Mouse (Mus musculus) cerebellum, adult 2 months (tissue): ENCODE measurements around the gene Mt3. TPM values are rescaled to one million over a fixed set of nuclear protein-coding genes. Genes with fewer than 3 reads are reported as not detected.
A peak's percentile ranks its signal among the peaks of the same experiment; 100 is the strongest.

Experiments used
- DNase-seq, 2 experiments: peaks; one replicate each; pipeline ENCODE4 v3.0.0; 2021
- H3K27ac ChIP-seq: fragments of 200-500 bp; 2 replicates; pipeline ENCODE4 v1.5.1; 2012; ENCODE audit warnings: low read length, control low read depth, inconsistent platforms; ENCODE audit not compliant: insufficient read depth
- H3K27me3 ChIP-seq: fragments of 200-500 bp; 2 replicates; pipeline ENCODE4 v1.6.1; 2012; ENCODE audit warnings: inconsistent platforms, mild to moderate bottlenecking, low read length, moderate library complexity; ENCODE audit not compliant: control insufficient read depth, insufficient read depth
- H3K4me1 ChIP-seq: fragments of 200-500 bp; 2 replicates; pipeline ENCODE4 v1.6.1; 2011; ENCODE audit warnings: low read length; ENCODE audit not compliant: control insufficient read depth, insufficient read depth
- H3K4me3 ChIP-seq: fragments of 200-500 bp; replicated peaks from 2 replicates; pipeline ENCODE3; 2011; ENCODE audit warnings: mild to moderate bottlenecking, low read depth, low read length, control low read depth; ENCODE audit not compliant: insufficient read depth
- CTCF ChIP-seq: fragments of 200-500 bp; IDR thresholded peaks from 2 replicates; pipeline ENCODE4 v1.5.1; 2011; ENCODE audit warnings: low read depth, mild to moderate bottlenecking, control low read depth, low read length, moderate library complexity, borderline replicate concordance; ENCODE audit not compliant: insufficient read depth
- POLR2A ChIP-seq: fragments of 200-500 bp; IDR thresholded peaks from 2 replicates; pipeline ENCODE4 v1.6.1; 2011; ENCODE audit warnings: low read length, control low read depth, borderline replicate concordance; ENCODE audit not compliant: insufficient read depth
- WGBS: fragments of 180-500 bp; shearing (Covaris S2); methylation state at CpG from one replicate; pipeline ENCODE4 v1.1.7; 2018; 5-methylcytosine and 5-hydroxymethylcytosine counted together
- polyA plus RNA-seq: library from polyadenylated mRNA; depleted of rRNA; stranded (reverse); fragments of >200 nt; gene quantifications from 2 replicates; pipeline ENCODE4 v1.2.3, GENCODE M21; 2012; rRNA removed

The Mt3 gene
- polyA plus RNA-seq, 1 experiment, result 1,416 TPM

DNA sequence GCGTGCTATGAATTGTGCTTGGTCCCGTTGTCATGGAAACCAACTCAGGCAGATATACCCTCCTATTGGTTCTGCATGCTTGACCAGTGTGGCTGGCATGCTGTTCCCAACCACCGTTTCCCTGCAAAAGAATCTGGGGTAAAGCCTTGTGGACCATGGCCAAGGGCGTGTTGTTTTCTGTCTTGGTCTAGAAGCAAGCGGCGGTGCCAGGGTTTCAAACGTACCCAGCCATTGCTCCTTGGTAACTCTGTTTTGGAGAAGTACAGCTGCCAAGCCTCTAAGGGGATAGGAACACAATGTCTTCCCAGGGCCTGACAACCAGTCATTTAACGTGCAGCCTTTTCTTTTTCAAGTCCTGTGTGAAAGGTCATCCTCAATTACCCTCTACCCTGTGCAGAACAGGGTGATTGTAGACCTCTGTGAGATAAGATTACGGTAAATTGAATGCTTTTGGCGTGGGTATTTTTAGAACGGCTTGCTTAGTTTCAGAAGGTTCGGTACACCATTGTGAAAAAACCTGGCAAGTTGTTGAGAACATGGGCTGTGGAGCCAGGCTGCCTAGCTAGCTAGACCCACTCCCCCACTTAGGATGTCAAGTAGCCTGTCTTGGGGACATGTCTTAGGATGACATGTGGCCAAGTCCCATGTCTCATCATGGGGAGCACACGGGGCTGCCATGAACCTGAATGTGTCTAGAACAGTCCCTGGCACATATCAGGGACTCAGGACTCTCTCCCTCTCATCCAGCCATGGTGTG lies 37.0 kb downstream of the Mt3 start:
- H3K27me3 ChIP-seq, result no peaks in the 10 kb centered on the region
- no peak for TF ChIP-seq POLR2A
- TF ChIP-seq CTCF, result no peak
- no peaks in the 10 kb centered on the region for H3K4me1 ChIP-seq
- DNase-seq, result peak in 1 of 2 experiments; percentile 56
- 41% methylated on average over 13 of the region's 13 CpGs for WGBS
- no peak overlapping the region for H3K27ac ChIP-seq
- H3K4me3 ChIP-seq, result no peak overlapping the region

DNA sequence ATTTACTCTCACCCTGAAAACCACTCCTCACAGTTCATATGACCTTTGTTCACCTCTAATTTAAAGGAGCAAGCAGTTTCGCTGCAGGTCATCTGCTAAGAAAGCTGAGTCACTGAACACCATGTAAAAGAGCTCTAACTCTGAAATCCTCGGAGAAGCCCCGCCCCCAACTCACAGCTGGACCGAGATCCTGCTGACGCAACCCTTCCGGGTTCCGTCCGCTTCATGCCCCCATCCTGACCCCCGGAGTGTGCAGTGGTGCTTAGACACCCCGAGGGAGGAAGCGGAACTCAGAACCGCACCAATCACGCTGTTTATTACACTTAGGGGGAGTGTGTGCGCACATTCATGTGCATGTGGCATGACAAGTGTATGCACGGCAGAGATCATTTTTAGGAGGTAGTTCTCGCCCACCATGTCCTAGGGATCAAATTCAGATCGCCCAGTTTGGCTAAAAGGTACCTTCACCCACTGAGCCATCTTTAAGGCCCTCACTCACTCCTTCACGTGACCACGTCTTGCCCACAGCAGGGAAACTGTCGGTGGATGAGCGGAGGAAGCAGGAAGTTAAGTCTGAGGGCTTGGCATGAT lies 38.8 kb downstream of the Mt3 start:
- WGBS, result 36% methylated on average over 21 of the region's 21 CpGs

DNA sequence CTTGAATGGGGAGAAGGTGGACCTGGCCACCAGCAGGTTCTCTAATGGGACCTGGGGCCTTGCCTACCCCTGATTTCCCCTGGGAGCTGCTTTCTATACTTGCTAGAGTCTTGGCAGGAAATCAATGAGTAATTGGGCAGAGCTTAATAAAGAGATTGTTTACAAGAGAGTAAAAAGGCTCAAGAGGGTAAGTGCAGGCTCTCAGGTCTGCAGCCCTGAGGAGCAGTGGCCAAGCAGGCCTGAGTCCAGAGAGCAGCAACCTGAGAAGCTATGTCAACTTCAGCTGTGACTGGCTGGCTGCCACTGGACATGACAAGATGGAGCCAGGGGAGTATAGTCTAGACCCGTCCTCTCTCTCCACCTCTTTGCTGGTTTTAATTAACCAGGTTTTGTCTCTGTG lies 40.5 kb downstream of the Mt3 start:
- DNase-seq, result no peak
- no peaks in the 10 kb centered on the region for H3K4me1 ChIP-seq
- no peak overlapping the region for H3K27ac ChIP-seq
- no peak overlapping the region for H3K4me3 ChIP-seq
- 50% methylated on average over 1 of the region's 1 CpGs for WGBS
- H3K27me3 ChIP-seq, result no peaks in the 10 kb centered on the region
- no peak for TF ChIP-seq CTCF

More for the DNA sequence above, 38.8 kb downstream of the Mt3 start:
- no peak overlapping the region for H3K27ac ChIP-seq
- no peak overlapping the region for H3K4me3 ChIP-seq
- TF ChIP-seq CTCF (no peak), POLR2A (no peak)
- DNase-seq, result no peak
- no peaks in the 10 kb centered on the region for H3K27me3 ChIP-seq
- H3K4me1 ChIP-seq, result no peaks in the 10 kb centered on the region

DNA sequence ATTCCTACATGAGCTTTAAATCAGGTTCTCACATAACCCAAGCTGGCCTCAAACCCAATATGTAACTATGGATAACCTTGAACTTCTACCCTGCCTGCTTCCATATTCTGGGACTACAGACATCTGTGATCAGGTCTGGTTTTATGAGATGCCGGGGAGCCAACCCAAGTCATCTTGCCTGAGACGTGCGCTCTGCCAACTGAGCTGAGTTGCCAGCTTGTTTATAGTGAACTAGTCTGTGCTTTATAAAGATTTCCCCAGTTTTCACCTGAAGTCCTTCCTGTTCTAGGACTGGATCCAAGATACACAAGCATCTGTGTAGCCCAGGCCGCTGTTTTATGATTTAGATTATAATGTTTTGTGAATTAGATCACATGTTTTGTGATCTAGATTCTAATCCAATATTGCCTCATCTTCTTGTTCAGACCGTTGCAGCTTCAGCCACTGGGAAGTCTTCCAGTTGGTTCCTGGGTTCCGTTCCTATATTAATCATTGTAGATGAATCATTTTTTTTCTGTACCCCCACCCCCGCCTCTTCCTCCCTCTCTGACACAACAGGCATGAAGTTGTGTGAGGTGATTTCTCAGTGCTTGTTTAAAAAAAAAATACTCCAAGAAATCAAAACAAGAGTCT lies 42.3 kb downstream of the Mt3 start:
- TF ChIP-seq CTCF (no peak), POLR2A (no peak)
- no peaks in the 10 kb centered on the region for H3K4me1 ChIP-seq
- no peak overlapping the region for H3K4me3 ChIP-seq
- DNase-seq, result no peak
- WGBS, result 75% methylated on average over 7 of the region's 7 CpGs
- H3K27ac ChIP-seq, result no peak overlapping the region
- H3K27me3 ChIP-seq, result no peaks in the 10 kb centered on the region

DNA sequence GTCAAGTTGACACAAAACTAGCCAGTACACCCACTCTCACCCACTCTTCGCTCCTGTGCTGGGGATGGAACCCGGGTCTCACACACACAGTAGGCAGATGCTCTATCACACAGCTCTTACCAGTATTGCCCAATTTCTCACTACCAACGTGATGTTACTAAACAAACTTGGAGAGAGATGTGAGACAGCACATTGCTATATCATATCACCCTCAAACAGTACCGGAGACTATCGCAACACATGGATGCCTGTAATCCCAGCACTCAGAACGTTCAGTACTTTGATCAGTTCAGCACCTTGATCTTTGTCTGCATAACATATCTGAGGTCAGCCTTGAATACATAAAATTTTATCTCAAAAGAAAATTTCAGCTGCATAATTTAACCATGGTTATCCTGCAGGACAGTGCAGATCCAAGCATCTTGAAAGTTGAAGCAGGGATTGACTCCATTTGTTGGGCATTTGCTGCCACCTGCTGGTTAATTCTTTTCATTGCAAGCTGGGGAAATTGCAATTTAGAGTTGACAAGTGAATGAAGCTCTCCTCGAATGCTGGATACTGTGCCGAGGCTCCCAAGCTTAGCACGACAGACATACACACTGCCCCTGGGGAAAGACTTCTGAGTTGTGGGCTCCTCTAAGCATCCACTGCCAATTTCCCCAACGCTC lies 46.9 kb downstream of the Mt3 start:
- Histone ChIP-seq H3K27me3 (no peaks in the 10 kb centered on the region), H3K27ac (no peak overlapping the region), H3K4me3 (no peak overlapping the region), H3K4me1 (no peaks in the 10 kb centered on the region)
- TF ChIP-seq POLR2A, result no peak
- peak; percentile 67 for TF ChIP-seq CTCF
- peak; percentile 63 to 68 for DNase-seq
- 46% methylated on average over 10 of the region's 10 CpGs for WGBS

Other genes starting within 250 kb of the Mt3 start
- 139 and 144 TPM in 2 replicates for gene Amfr, start 139.8 kb upstream of the Mt3 start, polyA plus RNA-seq
- gene Nudt21, start 115.6 kb upstream of the Mt3 start, polyA plus RNA-seq, result 31.3 and 32.5 TPM in 2 replicates
- 44.2 and 46.0 TPM in 2 replicates for gene Ogfod1, start 115.4 kb upstream of the Mt3 start, polyA plus RNA-seq
- gene Bbs2, start 53.7 kb upstream of the Mt3 start, polyA plus RNA-seq, result 54.9 and 60.2 TPM in 2 replicates
- gene Mt4, start 15.4 kb upstream of the Mt3 start, polyA plus RNA-seq, result not detected in 2 replicates
- 579 and 685 TPM in 2 replicates for gene Mt2, start 20.1 kb downstream of the Mt3 start, polyA plus RNA-seq
- 1,145 and 1,309 TPM in 2 replicates for gene Mt1, start 26.5 kb downstream of the Mt3 start, polyA plus RNA-seq
- gene Nup93, start 62.0 kb downstream of the Mt3 start, polyA plus RNA-seq, result 29.1 and 30.5 TPM in 2 replicates
- 1.7 and 2.2 TPM in 2 replicates for gene Slc12a3, start 176.6 kb downstream of the Mt3 start, polyA plus RNA-seq
- 119 and 125 TPM in 2 replicates for gene Herpud1, start 233.8 kb downstream of the Mt3 start, polyA plus RNA-seq